Mouse (Mus musculus): ENCODE measurements around the gene Ticrr. TPM values are rescaled to one million over a fixed set of nuclear protein-coding genes. Genes with fewer than 3 reads are reported as not detected.

Gene Ticrr
- polyA plus RNA-seq (2015; fragmentation: Nextera tagmentation; extraction: Ambion mirVana): 1.5 and 2.2 TPM in 2 replicates

DNA sequence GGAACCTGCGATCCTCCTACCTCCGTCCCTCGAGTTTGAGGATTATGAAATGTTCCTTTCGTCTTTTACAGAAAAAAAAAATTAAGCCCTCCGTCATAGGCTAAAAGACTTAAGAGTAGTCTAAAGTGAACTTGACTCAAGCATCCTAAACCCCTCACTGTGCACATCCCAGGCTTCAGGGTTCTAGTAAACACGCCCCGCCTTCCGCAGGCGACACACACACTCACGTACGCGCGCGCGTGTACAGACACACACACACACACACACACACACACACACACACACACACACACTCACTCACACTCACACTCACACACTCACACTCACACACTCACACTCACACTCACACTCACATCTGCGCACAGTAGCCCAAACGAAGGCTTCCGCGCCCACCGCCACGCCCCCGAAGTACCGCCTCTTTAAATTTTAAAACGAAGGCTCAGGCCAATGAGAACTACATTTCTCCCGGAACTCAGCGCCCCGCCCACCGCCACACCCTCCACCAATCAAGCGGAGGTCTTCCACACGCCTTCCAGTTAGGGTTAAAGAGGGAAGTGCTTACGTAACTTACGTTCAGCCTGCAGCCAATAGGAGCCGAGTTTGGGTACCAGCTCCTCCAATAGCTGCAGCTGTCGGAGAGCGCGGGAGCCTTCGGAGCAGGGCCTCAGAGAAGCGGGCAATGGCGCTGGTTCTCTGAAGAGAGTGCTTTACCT lies at the start of gene Ticrr:
Ticrr (plus strand) TSS at position 619 of the 713 bp plus-strand sequence.
- Histone ChIP-seq H3K4me1 (peaks cover 16% of the 10 kb centered on the region), H3K27me3 (replicated peaks) (no peaks in the 10 kb centered on the region), H3K4me2 (peak within 1 kb of the TSS; percentile 100), H3K36me3 (replicated peaks) (no peaks in the 10 kb centered on the region), H3K9me3 (no peaks in the 10 kb centered on the region), H3K27ac (no peak within 1 kb of the TSS), H3K4me3 (peak within 1 kb of the TSS; percentile 66), H3K9ac (peak within 1 kb of the TSS; percentile 47)
- ATAC-seq (replicated peaks): peak; percentile 100
- WGBS: under 1% methylated on average over 39 of the region's 39 CpGs

DNA sequence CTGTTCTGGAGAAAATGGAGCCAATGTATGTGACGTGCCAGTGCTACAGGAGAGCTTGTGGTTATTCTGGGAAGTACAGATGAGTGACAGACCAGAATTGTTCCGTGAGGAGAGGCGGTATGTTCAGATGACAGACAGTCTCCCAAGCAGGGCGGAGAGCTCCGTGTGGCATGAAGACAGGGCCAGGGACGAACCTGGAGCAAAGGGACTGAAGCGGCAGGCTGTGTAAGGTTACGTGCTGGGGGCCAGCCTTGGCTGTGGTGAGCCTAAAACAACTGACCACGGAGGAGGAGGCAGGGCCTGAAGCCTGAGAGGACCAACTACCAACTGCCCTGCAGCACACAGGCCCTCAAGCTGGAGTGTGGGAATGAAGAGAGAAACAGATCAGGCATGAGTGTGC lies 48.1 kb upstream of the Ticrr start:
- Histone ChIP-seq H3K27ac (no peak overlapping the region), H3K9ac (no peak overlapping the region), H3K4me3 (no peak overlapping the region), H3K4me2 (no peak overlapping the region), H3K4me1 (peaks cover 7% of the 10 kb centered on the region), H3K27me3 (replicated peaks) (peaks cover 20% of the 10 kb centered on the region), H3K9me3 (no peaks in the 10 kb centered on the region), H3K36me3 (replicated peaks) (no peaks in the 10 kb centered on the region)
- ATAC-seq (replicated peaks): no peak
- 74% methylated on average over 9 of the region's 9 CpGs for WGBS

DNA sequence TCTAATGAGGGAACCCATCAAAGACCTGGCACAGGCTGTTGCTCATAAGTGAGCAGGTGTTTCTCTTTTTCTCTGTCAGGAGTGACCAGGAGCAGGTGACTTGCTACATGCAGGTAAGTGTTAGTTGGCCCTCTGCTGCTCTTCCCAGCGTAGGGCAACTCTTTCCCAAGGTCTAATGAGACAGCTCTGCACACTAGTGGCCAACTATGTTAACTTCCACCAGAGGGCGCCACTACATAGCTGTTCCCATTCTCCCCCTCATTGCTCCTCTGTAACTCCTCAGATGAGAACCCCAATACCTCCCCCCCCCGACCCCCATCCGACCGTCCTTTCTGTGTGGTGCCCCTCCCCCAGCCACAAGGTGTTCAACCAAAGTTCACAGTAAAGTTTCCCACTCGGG lies 47.2 kb upstream of the Ticrr start:
- Histone ChIP-seq H3K36me3 (replicated peaks) (no peaks in the 10 kb centered on the region), H3K4me3 (no peak overlapping the region), H3K9me3 (no peaks in the 10 kb centered on the region), H3K27me3 (replicated peaks) (peaks cover 25% of the 10 kb centered on the region), H3K9ac (no peak overlapping the region), H3K4me2 (no peak overlapping the region), H3K4me1 (0 out of 2 replicates have a peak, but pooled peaks cover 4% of the 10 kb centered on the region), H3K27ac (no peak overlapping the region)
- 10% methylated on average over 6 of the region's 6 CpGs for WGBS
- peak; percentile 62; the same call in 1 of the 2 replicates for ATAC-seq (replicated peaks)

DNA sequence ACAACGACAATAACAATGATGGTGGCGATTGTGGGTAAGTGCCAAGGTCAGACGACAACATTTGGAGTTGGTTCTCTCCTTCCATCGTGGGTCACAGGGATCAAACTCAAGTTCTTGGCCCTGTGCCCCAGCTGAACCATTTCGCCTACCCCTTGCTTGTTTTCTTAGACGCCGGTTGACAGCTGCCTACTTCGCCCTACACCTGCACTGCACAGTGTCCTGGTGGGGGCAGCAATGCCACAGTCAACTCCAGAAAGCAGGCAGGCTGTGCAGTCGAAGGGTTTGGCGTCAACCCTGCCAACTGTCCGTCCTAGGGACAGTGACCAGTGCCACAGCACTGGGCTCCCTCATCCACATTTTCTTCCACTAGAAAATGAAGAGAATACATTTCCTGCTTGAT lies 46.7 kb upstream of the Ticrr start:
- Histone ChIP-seq H3K9me3 (no peaks in the 10 kb centered on the region), H3K4me2 (no peak overlapping the region), H3K27me3 (replicated peaks) (peaks cover 30% of the 10 kb centered on the region), H3K27ac (no peak overlapping the region), H3K4me1 (0 out of 2 replicates have a peak, but pooled peaks cover 4% of the 10 kb centered on the region), H3K36me3 (replicated peaks) (no peaks in the 10 kb centered on the region), H3K9ac (no peak overlapping the region), H3K4me3 (no peak overlapping the region)
- ATAC-seq (replicated peaks): no peak
- whole genome bisulfite sequencing: 62% methylated on average over 11 of the region's 11 CpGs

DNA sequence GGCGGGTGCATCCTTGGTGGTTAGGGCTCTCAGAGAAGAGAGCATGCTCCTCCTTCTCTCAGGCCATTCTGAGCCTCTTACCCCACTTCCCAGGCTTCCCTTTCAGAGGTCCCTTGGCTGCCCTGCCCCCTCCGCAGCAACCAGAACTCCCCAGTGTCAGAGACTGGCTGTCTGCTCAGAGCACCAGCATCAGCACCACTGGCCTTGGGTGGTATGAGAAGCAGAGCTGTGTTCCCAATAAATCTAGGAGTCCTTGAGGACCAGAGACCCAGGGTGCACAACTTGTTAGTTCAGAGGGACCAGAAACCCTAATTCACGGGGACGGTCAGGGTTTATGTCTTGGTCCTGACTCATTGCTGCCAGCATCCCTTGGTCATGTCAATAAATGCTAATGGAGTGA lies 45.0 kb upstream of the Ticrr start:
- 77% methylated on average over 4 of the region's 4 CpGs for WGBS
- Histone ChIP-seq H3K27ac (no peak overlapping the region), H3K9ac (no peak overlapping the region), H3K4me1 (0 out of 2 replicates have a peak, but pooled peaks cover 4% of the 10 kb centered on the region), H3K36me3 (replicated peaks) (no peaks in the 10 kb centered on the region), H3K27me3 (replicated peaks) (peaks cover 33% of the 10 kb centered on the region), H3K4me2 (no peak overlapping the region), H3K4me3 (no peak overlapping the region), H3K9me3 (no peaks in the 10 kb centered on the region)
- no peak for ATAC-seq (replicated peaks)

DNA sequence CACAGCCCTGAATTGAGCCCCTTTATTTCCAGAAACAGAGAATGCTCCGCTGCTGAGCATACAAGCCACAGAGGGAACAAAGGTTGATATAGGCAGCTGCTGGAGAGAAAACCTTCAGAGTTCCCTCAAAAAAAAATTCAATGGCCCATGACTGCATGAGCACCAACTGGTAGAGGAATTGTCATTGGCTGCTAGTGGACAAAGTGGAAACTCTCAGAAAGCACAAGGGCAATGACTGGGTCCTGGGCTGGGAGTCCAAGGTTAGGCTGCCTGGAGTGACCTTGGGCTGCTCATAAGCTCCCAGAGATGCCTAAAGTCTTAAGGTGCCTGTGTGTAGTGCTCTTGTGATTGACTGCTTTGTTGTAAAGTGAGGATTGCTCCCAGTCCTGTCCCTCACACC lies 44.1 kb upstream of the Ticrr start:
- no peak for ATAC-seq (replicated peaks)
- WGBS: 27% methylated on average over 1 of the region's 1 CpGs
- H3K27me3 ChIP-seq (replicated peaks): peaks cover 33% of the 10 kb centered on the region

DNA sequence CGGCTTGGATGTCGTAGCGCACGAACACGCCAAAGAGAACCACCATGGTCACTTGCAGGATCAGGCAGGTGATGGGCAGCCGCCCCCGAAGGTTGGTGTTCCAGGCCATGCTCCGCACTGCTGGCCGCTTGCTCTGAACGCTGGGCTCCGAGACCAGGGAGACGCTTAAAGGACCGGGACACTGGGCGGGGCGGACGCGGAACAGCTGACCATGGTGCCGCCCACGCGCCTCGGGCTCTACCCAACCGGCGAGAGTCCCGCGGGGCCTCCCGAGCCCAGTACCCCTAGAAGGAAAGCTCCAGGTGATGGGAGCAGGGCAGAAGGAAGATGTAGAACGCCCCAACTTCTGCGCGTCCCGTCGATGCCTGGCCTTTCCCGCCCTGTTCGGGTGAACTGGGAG lies 42.6 kb upstream of the Ticrr start, which contains the start of gene Rhcg:
Rhcg (minus strand) TSS at position 240 of the 400 bp plus-strand sequence.
- H3K4me3 ChIP-seq: peak within 1 kb of the TSS; percentile 12; the same call in 1 of the 2 replicates
- no peak for ATAC-seq (replicated peaks)
- 8% methylated on average over 33 of the region's 33 CpGs for WGBS
- peaks cover 33% of the 10 kb centered on the region for H3K27me3 ChIP-seq (replicated peaks)
- no peak within 1 kb of the TSS for H3K9ac ChIP-seq
- no peaks in the 10 kb centered on the region for H3K36me3 ChIP-seq (replicated peaks)
- no peaks in the 10 kb centered on the region for H3K9me3 ChIP-seq
- H3K27ac ChIP-seq: no peak within 1 kb of the TSS
- 0 out of 2 replicates have a peak, but pooled peaks cover 4% of the 10 kb centered on the region for H3K4me1 ChIP-seq
- peak within 1 kb of the TSS; percentile 39 for H3K4me2 ChIP-seq

More for the DNA sequence above, 44.1 kb upstream of the Ticrr start:
- Histone ChIP-seq H3K4me1 (0 out of 2 replicates have a peak, but pooled peaks cover 4% of the 10 kb centered on the region), H3K27ac (no peak overlapping the region), H3K9ac (no peak overlapping the region), H3K9me3 (no peaks in the 10 kb centered on the region), H3K4me3 (no peak overlapping the region), H3K4me2 (no peak overlapping the region), H3K36me3 (replicated peaks) (no peaks in the 10 kb centered on the region)

DNA sequence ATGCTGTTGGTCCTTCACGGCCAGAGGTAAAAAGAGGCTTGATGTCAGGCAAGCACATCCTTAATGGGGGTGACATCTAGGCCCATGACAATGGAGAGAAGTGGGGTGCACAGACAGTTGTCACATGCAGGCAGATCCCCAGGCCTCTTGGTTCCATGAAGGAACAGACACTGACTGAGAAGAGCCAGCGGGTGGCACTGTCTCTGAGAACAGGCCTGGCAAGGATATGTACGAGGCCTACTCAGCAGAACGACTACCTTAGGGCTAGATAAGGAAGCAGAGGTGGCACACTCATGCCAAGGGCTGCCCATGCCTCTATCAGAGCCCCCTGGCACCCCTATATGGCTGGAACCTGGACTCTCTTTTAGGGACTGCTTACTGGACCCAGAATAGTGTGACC lies 40.5 kb upstream of the Ticrr start:
- no peak for ATAC-seq (replicated peaks)
- no peak overlapping the region for H3K9ac ChIP-seq
- H3K36me3 ChIP-seq (replicated peaks): no peaks in the 10 kb centered on the region
- no peak overlapping the region for H3K4me2 ChIP-seq
- H3K27ac ChIP-seq: no peak overlapping the region
- 70% methylated on average over 4 of the region's 4 CpGs for WGBS
- no peak overlapping the region for H3K4me3 ChIP-seq
- no peaks in the 10 kb centered on the region for H3K9me3 ChIP-seq
- peaks cover 29% of the 10 kb centered on the region for H3K27me3 ChIP-seq (replicated peaks)
- H3K4me1 ChIP-seq: 0 out of 2 replicates have a peak, but pooled peaks cover 4% of the 10 kb centered on the region

DNA sequence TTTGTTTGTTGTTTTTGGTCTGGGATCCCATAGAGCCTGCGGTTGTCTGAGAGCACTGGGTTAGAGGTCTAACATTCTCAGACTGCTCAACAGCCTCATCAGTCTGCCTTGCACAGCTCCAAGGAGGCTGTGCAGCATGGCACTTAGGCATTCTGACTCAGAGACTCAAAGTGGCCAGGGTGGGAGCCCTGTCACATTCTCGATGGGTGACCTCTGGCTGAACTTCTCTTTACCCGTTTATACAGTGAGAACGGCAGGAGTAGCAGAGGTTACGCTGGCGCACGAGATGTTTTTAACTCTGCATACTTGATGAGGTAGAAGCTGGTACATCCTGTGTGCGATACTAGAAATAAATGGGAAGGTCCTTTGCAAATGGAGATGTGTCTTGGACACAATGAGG lies 36.9 kb upstream of the Ticrr start:
- 83% methylated on average over 8 of the region's 8 CpGs for WGBS
- no peak overlapping the region for H3K4me2 ChIP-seq
- no peak for ATAC-seq (replicated peaks)

DNA sequence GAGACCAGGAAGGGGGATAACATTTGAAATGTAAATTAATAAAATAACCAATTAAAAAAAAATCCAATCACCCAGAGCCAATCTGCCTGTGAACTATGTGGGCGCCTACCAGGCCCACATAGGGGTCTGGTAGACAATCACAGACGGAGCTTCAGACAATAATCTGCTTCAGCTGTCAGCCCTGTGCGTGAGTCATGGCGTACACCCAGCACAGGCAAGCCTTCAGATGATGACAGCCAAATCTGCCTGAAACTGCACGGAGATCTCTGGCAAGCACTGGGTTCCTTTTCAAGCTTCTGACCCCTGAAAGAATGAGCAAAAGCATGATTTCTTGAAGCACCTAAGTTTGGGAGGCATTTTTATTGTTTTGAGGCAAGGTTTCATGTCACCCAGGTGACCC lies 33.8 kb upstream of the Ticrr start:
- no peak for ATAC-seq (replicated peaks)
- Histone ChIP-seq H3K27me3 (replicated peaks) (no peaks in the 10 kb centered on the region), H3K4me3 (no peak overlapping the region), H3K27ac (no peak overlapping the region), H3K9ac (no peak overlapping the region), H3K36me3 (replicated peaks) (no peaks in the 10 kb centered on the region), H3K4me1 (no peaks in the 10 kb centered on the region), H3K9me3 (no peaks in the 10 kb centered on the region), H3K4me2 (no peak overlapping the region)
- 68% methylated on average over 5 of the region's 5 CpGs for WGBS

More for the DNA sequence above, 36.9 kb upstream of the Ticrr start:
- H3K4me1 ChIP-seq: no peaks in the 10 kb centered on the region
- peaks cover 5% of the 10 kb centered on the region for H3K27me3 ChIP-seq (replicated peaks)
- no peak overlapping the region for H3K4me3 ChIP-seq
- no peaks in the 10 kb centered on the region for H3K9me3 ChIP-seq
- H3K9ac ChIP-seq: no peak overlapping the region
- H3K27ac ChIP-seq: no peak overlapping the region
- H3K36me3 ChIP-seq (replicated peaks): no peaks in the 10 kb centered on the region

DNA sequence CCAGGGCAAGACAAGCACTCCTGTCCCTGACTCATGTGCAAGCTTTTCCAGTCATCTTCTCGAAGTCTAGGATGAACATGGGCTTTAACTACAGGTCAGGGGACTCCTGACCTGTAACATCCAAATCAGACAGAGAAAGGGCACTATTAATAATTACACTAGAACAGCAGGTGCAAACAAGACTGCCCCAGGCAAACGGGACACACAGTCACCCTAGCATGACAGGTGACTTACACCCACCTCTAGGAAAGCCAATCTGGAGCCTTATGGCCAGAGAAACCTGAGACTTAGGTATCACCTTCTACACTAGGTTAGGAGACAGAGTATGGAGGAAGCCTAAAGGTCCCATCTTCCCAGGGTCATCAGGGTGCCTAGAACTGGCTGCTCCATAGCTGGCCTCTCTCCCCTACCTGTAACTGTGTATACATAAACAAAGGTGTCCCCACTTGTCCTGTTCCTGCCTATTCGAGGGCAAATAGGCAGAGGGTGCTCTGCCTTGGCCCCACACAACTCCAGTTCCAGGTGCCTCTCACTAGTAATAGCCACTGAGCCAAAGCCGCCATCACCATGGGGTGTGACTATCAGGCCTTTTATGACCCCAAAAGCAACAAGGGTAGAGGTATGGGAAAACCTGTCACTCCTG lies 31.6 kb upstream of the Ticrr start:
- H3K4me1 ChIP-seq: no peaks in the 10 kb centered on the region
- no peak overlapping the region for H3K4me2 ChIP-seq
- WGBS: 69% methylated on average over 4 of the region's 4 CpGs
- no peak for ATAC-seq (replicated peaks)
- H3K36me3 ChIP-seq (replicated peaks): no peaks in the 10 kb centered on the region
- no peak overlapping the region for H3K4me3 ChIP-seq
- no peak overlapping the region for H3K27ac ChIP-seq
- no peak overlapping the region for H3K9ac ChIP-seq
- no peaks in the 10 kb centered on the region for H3K27me3 ChIP-seq (replicated peaks)
- H3K9me3 ChIP-seq: no peaks in the 10 kb centered on the region

DNA sequence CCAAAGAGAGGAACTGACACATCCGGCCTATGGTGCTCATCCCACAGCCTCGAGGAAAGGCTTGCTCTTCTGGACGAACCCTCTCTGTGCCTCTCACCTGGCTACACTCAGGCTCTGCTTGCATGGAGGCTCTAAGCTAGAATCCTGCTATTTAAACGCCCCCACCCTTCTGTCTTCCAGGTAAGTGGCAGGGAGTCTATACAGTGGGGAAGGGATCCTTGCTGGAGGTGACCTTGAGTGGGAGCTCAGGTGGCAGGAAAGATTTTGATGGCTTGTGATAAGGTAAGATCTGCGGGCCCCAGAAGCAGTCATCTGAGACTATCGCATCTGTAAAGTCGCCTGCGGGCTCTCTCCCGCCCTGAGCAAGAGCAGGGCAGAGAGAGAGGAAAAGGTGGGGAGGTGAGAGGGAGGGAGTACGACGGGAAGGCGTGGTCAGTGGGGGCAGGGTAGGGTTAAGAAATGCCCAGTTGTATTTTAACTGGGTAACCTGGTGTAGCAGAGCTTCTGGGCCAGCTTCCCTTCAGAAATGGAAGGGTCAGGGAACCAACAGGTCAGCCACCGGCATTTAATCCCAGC lies 28.1 kb upstream of the Ticrr start:
- Histone ChIP-seq H3K4me1 (no peaks in the 10 kb centered on the region), H3K9me3 (no peaks in the 10 kb centered on the region), H3K9ac (no peak overlapping the region), H3K27me3 (replicated peaks) (no peaks in the 10 kb centered on the region), H3K4me2 (no peak overlapping the region), H3K27ac (no peak overlapping the region), H3K36me3 (replicated peaks) (no peaks in the 10 kb centered on the region), H3K4me3 (no peak overlapping the region)
- no peak for ATAC-seq (replicated peaks)
- WGBS: 33% methylated on average over 13 of the region's 13 CpGs
